Mouse (Mus musculus): ENCODE data around the gene Gtf2ird1.
"Not testable (repeated sequence)": the region's sequence is repeated elsewhere in the genome, so short reads cannot be mapped to it uniquely, and the experiment has no call there.

Gene Gtf2ird1

DNA sequence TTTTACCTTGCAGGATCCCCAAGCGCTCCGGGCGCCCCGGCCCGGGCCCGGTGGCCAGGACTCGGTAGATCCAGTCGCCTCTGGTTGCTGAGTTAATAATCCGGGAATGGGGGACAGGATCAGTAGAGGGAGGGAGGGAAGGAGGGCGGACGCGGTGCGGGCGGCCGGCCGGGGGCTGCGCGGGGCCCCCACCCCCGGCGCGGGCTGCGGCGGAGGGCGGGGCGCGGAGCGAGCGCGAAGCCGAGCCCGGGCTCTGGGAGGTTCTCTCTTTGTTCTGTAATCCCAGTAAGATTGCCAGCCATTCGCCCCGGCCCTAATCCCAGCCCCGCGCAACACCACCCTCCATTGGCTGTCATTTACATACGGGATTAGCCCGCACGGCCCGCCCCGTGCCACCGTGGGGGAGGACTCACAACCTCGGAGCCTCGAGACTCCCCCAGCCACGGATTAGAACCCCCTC, at the start of gene Gtf2ird1:
Gtf2ird1 (minus strand) TSS at position 214 of the 460 bp plus-strand sequence.
- peak; percentile 85 for DNase-seq (ENCODE audit: low spot score)

DNA sequence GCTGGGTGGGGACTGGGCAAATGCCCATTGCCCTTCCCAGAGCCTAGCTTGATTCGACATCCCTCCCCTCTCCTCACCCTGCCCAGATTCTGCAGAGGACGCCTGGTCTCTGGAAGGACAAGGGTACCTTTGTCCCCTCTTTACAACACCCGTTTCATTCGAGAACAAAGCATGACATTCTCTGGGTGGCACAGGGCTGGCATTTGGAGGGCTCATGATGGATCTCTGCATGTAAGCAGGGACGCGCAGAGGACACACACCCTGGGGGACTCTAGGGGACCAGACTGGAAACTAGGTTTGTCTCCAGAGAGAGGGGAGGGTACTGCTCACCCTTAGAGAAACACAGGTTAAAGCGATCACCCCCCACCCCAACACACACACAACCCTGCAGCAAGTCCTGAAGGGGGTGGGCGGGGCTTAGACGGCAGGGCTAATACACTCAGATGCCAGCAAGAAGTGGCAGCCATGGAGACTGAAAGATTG, 49.3 kb upstream of the Gtf2ird1 start:
- DNase-seq (ENCODE audit: low spot score) = no peak

DNA sequence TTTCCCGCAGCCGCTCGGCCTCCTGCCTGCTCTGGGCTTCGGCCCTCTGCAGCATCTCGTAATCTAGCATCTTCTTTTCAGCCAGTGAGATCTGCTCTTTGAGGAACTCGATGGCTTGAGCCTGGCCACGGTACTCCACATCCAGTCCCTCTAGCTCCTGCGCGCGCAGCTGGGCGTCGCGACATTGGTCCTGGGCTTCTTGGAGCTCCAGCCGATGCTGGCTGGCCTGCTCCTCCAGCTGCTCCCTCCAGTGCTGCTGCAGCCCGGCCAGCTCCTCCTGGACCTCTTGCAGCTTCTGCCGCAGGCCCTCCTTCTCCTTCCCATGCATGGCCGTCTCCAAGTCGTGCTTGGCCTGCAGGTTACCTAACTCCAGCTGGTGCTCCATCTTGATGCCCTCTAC, 46.1 kb upstream of the Gtf2ird1 start:
- no peak for DNase-seq (ENCODE audit: low spot score)

- no peak for DNase-seq (ENCODE audit: low spot score)
These were observed 44.9 kb upstream of the Gtf2ird1 start for GRCm38 (mm10) chr5:134501453-134501852.

DNA sequence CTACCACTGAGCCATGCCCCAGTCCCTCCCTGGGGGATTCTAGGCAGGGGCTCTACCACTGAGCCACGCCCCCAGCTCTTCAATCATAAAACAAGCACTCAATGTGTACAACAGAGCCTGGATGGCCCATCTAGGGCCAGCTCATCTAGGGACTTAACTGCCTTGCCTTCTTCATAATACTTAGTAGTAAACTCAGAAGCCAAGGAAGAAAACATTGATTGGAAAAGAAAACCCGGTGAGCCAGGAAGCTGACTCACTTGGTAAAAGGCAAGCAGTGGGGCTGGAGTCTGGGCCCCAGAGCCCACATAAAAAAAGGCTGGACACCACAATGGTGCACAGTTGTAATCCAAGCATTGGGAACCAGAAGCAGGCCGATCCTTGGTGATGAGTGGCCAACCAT, 44.2 kb upstream of the Gtf2ird1 start:
- DNase-seq (ENCODE audit: low spot score) = no peak

- DNase-seq (ENCODE audit: low spot score) = no peak
These were observed 43.5 kb upstream of the Gtf2ird1 start for GRCm38 (mm10) chr5:134500062-134500461.

DNA sequence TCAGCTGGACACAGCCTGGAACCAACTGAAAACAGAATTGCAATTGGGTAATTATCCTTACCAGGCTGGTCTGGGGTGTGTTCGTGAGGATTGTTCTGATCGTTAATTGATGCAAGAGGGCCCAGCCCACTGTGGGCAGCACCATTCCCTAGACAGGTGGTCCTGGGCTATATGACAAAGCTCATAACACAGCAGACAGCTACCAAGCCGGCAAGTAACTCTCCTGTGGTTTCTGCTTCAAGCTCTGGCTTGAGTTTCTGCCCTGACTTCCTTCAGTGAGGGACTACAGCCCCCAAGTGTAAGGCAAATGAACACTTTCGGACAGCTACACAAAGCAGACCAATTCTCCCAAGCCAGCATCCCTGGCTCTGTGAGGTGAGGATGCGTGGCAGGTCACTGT, 40.5 kb upstream of the Gtf2ird1 start:
- no peak for DNase-seq (ENCODE audit: low spot score)

DNA sequence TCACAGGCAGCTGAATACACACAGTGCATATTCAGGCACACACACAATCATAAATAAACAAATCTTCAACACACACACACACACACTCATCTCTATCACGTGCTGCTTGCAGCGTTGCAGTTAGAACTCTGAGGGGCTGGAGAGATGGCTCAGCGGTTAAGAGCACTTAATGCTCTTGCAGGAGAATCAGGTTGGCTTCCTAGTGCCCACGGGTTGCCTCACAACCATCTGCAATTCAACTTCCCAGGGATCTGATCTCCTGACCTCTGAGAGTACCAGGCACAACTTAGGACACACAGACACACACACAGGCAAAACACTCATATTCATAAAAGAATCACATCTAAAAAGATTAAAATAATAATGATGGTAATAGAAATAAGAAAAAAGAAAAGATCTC, 39.3 kb upstream of the Gtf2ird1 start:
- no peak for DNase-seq (ENCODE audit: low spot score)

DNA sequence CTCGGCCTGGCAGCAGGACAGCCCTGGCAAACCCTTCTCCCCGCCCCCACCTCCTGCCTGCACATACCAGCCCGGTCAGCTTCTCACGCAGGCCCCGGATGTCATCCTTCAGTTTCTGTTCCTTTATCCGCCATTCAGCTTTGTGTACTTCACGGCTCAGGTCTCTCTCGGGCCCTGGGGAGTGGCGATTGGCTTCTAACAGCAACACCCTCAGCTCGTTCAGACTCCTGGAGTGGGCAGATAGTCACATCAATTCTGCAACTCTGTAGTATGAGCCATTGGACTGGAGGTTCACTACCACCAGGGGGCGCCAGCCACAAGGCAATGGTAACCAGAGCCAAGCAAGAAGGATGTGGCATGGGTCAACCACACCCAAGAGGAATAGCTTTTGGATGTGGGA, 37.6 kb upstream of the Gtf2ird1 start:
- DNase-seq (ENCODE audit: low spot score) = peak; percentile 59

- DNase-seq (ENCODE audit: low spot score) = no peak
These were observed 36.4 kb upstream of the Gtf2ird1 start for GRCm38 (mm10) chr5:134492956-134493355.

DNA sequence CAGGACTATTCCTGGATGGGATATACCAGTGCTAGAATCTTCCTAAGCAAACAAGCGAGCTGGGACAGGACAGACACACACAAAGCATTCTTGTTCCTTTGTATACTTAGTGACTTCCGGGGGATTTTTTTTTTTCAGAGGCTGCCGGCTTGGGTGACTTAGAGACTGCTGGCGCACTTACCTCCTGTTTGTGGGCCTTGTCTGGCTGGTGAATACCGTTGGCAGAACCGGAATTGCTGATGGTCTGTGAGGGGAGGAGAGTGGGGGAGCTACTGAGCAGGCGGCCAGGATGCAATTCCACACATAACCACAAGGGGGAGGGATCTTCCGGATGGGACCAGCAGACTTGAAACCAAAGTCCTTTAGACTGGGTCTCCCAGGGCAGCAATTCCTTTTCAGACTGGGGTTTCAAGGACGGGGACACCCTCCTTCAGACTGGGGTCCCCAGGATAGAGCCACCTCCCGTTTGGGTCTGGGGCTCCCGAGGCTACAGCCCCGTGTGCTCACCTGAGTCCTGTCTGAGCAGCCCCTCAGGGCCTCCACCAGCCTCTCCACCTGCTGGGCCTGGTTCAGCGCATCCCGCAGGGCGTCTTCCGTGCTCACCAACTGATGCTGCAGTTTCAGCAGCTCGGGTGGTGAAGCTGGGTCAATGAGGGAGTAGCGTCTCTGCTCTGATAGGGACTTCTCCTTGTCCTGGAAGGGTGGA, 35.3 kb upstream of the Gtf2ird1 start:
- peak; percentile 64 for DNase-seq (ENCODE audit: low spot score)

DNA sequence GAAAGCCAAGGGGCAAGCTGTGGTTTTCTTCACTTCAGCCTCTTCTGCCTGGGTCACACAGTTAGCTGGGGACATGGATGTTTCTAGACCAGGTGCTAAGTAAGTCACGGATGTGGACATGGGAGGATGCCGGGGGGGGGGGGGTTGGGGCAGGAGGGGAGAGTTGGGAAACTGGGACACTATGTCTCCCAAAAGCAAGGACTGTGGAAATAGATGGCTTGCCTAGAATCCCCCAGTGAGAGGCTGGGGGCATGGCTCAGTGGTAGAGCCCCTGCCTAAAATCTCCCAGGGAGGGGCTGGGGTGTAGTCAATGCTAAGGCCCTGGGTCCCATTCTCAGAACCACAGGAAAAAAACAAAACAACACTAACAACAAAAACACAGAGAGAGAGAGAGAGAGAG, 34.7 kb upstream of the Gtf2ird1 start:
- no peak for DNase-seq (ENCODE audit: low spot score)

- DNase-seq (ENCODE audit: low spot score) = no peak
These were observed 33.9 kb upstream of the Gtf2ird1 start for GRCm38 (mm10) chr5:134490465-134490864.

GRCm38 (mm10) chr5:134489583-134489982, 33.1 kb upstream of the Gtf2ird1 start:
- DNase-seq (ENCODE audit: low spot score) = no peak

- no peak for DNase-seq (ENCODE audit: low spot score)
These were observed 32.1 kb upstream of the Gtf2ird1 start for GRCm38 (mm10) chr5:134488596-134488995.

DNA sequence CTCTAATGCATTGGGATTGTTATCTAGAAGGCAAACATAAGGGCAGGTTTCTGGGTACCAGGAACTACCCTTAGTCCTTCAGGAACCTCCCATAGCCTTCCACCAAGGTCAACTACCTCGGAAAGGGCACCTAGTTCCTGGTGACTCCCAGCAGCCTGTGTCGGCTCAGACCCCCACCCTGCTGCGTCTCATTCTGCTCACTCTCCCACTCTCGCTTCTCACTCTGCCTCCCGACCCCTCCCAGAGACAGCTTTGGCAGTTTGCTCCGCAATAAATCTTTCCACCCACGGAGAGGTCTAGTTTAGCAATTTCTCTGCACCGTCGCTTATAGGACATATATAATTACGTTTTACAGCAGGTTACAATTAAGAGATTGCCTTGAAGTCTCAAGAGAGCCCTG, 31.5 kb upstream of the Gtf2ird1 start:
- DNase-seq (ENCODE audit: low spot score) = no peak

DNA sequence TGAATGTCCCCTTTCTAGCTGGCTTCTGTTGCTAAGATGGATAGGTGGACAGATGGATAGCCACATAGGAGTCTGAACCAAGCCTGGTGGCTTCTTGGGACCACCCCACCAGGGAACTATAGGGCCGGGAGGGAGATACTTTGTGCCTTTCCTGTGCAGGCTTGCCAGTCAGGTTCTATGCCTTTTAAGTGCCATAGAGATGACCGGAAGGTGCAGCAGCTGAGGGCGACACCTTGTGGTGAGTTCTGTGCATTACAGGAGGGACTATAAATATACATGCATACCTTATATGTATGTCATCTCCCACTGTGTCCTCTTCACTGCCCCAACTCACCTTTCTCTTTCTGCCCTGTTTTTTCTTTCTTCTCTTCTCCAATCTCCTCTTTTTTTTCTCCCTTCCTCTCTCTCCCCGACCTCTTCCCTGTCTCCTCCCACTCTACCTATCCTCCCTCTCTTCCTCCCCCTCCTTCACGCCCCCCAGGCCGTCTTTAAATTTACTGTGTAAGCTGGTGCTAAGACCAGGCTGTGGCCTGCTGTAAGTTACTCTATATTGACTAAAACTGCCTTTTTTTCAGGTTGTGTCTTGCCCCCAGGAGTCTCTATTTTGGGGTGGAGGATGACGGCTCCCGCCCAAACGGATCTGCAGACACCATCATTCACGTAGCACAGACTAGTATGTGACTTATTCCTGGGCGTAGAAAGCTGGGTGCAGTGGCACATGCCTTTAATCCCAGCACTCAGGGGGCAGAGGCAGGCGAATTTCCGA, 29.6 kb upstream of the Gtf2ird1 start:
- DNase-seq (ENCODE audit: low spot score) = peak; percentile 68

GRCm38 (mm10) chr5:134485183-134485730, 28.7 kb upstream of the Gtf2ird1 start:
- no peak for DNase-seq (ENCODE audit: low spot score)

DNA sequence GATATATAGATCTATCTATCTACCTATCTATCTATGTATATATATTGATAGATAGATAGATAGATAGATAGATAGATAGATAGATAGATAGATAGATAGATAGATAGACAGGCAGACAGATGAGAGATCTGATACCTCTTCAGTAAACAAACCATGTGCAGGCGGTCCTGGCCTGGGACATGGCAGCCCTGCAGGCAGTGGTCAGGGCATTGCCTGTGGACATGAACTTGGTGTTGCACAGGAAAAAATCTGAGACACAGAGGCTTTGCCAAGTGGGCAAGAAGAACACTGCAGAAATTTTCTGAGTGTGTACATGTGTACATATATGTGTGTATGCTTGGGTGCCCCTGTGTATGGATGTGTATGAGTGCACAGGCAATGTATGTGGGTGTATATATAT, 26.8 kb upstream of the Gtf2ird1 start:
- no peak for DNase-seq (ENCODE audit: low spot score)

GRCm38 (mm10) chr5:134482331-134482730, 25.8 kb upstream of the Gtf2ird1 start:
- DNase-seq (ENCODE audit: low spot score) = no peak

GRCm38 (mm10) chr5:134478886-134479285, 22.4 kb upstream of the Gtf2ird1 start:
- not testable (repeated sequence) for DNase-seq (ENCODE audit: low spot score)

DNA sequence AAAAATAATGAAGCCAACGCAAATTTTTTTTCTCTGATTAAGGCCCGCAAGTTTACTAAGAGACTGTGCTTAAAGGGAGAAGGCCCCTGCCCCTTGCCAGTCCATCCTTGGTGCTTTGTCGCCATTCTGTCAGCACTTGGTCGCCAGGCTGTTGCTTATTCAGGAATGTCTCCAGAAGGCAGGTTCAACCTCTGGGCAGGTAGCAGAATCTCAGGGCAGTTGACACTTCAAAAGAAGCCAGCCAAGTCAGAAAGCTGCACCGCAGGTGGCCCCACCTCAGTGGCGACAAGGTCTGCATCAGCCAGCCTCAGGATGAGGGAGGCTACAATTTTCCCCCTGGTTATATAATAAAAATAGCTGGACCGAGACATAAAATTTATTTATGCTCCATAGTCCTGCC, 19.2 kb upstream of the Gtf2ird1 start:
- DNase-seq (ENCODE audit: low spot score) = not testable (repeated sequence)

DNA sequence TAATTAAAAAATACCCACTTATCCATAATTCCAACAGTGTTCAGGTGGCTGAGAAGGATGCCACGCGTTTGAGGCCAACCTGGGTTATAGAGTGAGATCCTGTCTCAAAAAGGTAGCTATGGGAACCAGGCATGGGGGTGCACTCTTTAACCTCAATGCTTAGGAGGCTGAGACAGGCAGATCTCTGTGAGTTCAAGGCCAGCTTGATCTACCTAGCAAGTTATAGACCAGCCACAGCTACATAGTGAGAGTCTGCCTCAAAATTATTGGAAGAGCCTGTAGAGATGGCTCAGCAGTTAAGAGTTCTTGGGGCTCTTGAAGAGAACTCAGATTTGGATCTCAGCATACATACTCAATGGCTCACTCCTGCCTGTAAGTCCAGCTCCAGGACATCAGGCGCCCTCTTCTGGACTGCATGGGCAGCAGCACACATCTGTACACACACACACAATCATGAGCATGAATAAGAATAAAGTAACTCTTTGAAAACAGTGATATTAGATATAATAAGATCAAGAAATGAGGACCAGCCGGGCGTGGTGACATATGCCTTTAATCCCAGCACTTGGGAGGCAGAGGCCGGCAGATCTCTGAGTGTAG, 18.6 kb upstream of the Gtf2ird1 start:
- DNase-seq (ENCODE audit: low spot score) = no peak
